Mouse (Mus musculus) midbrain, embryonic 16.5 days (tissue): ENCODE results near the gene Ntrk2. TPM values are rescaled to one million over a fixed set of nuclear protein-coding genes. Genes with fewer than 3 reads are reported as not detected.
A peak's percentile ranks its signal among the peaks of the same experiment; 100 is the strongest.

Source experiments
- ATAC-seq: fragments of 200-750 bp; cut with Nextera tagmentation; 2 replicates; pipeline ENCODE4 v1.8.0; 2017; ENCODE audit warnings: moderate TSS enrichment
- H3K27ac ChIP-seq: fragments of 300-500 bp; sonication (generic); 2 replicates; pipeline ENCODE4 v1.5.1; 2014; ENCODE audit warnings: mild to moderate bottlenecking, low read length, mixed read lengths
- H3K27me3 ChIP-seq: fragments of 300-500 bp; sonication (generic); 2 replicates; pipeline ENCODE4 v1.6.1; 2014; ENCODE audit warnings: low read depth, low read length, mixed read lengths; ENCODE audit not compliant: control insufficient read depth, insufficient read depth
- H3K36me3 ChIP-seq: fragments of 300-500 bp; sonication (generic); 2 replicates; pipeline ENCODE4 v1.6.1; 2014; ENCODE audit warnings: mild to moderate bottlenecking, low read length, moderate library complexity, mixed read lengths; ENCODE audit not compliant: control insufficient read depth, insufficient read depth
- H3K4me1 ChIP-seq: fragments of 300-500 bp; sonication (generic); 2 replicates; pipeline ENCODE4 v1.6.1; 2014; ENCODE audit warnings: mild to moderate bottlenecking, low read length, mixed read lengths; ENCODE audit not compliant: control insufficient read depth, insufficient read depth
- H3K4me2 ChIP-seq: fragments of 300-500 bp; sonication (generic); 2 replicates; pipeline ENCODE4 v1.6.1; 2014; ENCODE audit warnings: mild to moderate bottlenecking, low read length, mixed read lengths
- H3K4me3 ChIP-seq: fragments of 300-500 bp; sonication (generic); 2 replicates; pipeline ENCODE4 v1.5.1; 2014; ENCODE audit warnings: low read depth, mild to moderate bottlenecking, low read length, moderate library complexity, mixed read lengths
- H3K9ac ChIP-seq: fragments of 300-500 bp; sonication (generic); 2 replicates; pipeline ENCODE4 v1.6.1; 2014; ENCODE audit warnings: low read depth, low read length, mixed read lengths
- H3K9me3 ChIP-seq: fragments of 300-500 bp; sonication (generic); replicated peaks from 2 replicates; pipeline ENCODE4 v1.6.1; 2014; ENCODE audit warnings: mild to moderate bottlenecking, low read length, mixed read lengths; ENCODE audit not compliant: control insufficient read depth, poor library complexity, severe bottlenecking
- WGBS: fragments of 180-500 bp; shearing (Covaris S2); extraction: QIAGEN DNeasy Blood & Tissue Kit; methylation state at CpG from one replicate; pipeline ENCODE4 v1.1.7; 2014; 5-methylcytosine and 5-hydroxymethylcytosine counted together
- polyA plus RNA-seq: library from polyadenylated mRNA; unstranded; fragments of >200 nt; fragmentation: Nextera tagmentation; extraction: Ambion mirVana; gene quantifications from 2 replicates; pipeline ENCODE4 v1.2.1, GENCODE M21; 2015

Ntrk2 gene
- polyA plus RNA-seq, 1 experiment from 2014 or later = 137 TPM

DNA sequence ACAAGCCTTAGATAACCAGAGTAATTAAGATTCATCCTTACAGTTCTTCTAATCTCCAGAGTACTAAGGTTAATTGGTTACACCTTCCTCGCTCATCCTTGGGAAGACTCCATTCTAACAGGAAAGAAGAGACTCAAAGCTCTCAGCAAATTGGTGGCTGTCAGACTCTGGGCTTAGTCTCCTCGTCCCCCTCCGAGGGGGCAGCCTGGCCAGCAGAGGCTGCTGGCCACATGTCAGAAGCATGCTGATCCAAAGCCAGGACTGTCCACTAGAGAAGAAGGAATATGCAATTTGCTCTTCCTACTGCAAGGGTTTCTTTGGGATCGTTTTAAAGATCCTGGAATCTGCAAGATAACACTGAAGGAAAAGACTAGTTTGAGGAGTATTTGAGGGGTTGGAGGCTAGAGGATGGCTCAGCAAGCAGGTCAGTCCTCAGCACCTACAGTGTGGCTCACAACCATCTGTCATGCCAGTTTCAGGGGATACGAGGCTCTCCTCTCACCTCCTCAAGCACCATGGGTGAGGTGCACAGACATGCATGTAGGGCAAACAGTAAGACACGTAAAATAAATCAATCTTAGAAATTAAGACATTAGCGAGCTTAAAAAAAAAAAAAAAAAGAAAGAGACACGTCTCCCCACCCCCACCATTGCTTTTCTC is 60.5 kb downstream of the Ntrk2 start:
- H3K27me3 ChIP-seq = no peaks in the 10 kb centered on the region
- no peak overlapping the region for H3K27ac ChIP-seq
- H3K4me1 ChIP-seq = no peaks in the 10 kb centered on the region
- H3K4me3 ChIP-seq = no peak overlapping the region
- H3K9me3 ChIP-seq = no peaks in the 10 kb centered on the region
- no peak for ATAC-seq
- no peak overlapping the region for H3K4me2 ChIP-seq
- WGBS = 90% methylated on average over 8 of the region's 8 CpGs
- H3K9ac ChIP-seq = no peak overlapping the region
- H3K36me3 ChIP-seq = peaks cover 10% of the 10 kb centered on the region

GRCm38 (mm10) chr13:58882468-58882867 is 76.1 kb downstream of the Ntrk2 start:
- no peak overlapping the region for H3K4me2 ChIP-seq
- no peaks in the 10 kb centered on the region for H3K27me3 ChIP-seq
- no peak overlapping the region for H3K9ac ChIP-seq
- WGBS = 78% methylated on average over 3 of the region's 3 CpGs
- H3K4me3 ChIP-seq = no peak overlapping the region
- no peak for ATAC-seq
- H3K27ac ChIP-seq = no peak overlapping the region
- H3K9me3 ChIP-seq = no peaks in the 10 kb centered on the region
- no peaks in the 10 kb centered on the region; the same call in 1 of the 2 replicates for H3K4me1 ChIP-seq
- H3K36me3 ChIP-seq = peaks cover 17% of the 10 kb centered on the region

GRCm38 (mm10) chr13:58882916-58883315 is 76.5 kb downstream of the Ntrk2 start:
- H3K27me3 ChIP-seq = no peaks in the 10 kb centered on the region
- no peaks in the 10 kb centered on the region for H3K9me3 ChIP-seq
- H3K4me1 ChIP-seq = no peaks in the 10 kb centered on the region; the same call in 1 of the 2 replicates
- no peak overlapping the region for H3K27ac ChIP-seq
- no peak overlapping the region for H3K9ac ChIP-seq
- H3K4me3 ChIP-seq = no peak overlapping the region
- WGBS = 92% methylated on average over 5 of the region's 5 CpGs
- ATAC-seq = no peak
- peaks cover 14% of the 10 kb centered on the region for H3K36me3 ChIP-seq
- H3K4me2 ChIP-seq = no peak overlapping the region

DNA sequence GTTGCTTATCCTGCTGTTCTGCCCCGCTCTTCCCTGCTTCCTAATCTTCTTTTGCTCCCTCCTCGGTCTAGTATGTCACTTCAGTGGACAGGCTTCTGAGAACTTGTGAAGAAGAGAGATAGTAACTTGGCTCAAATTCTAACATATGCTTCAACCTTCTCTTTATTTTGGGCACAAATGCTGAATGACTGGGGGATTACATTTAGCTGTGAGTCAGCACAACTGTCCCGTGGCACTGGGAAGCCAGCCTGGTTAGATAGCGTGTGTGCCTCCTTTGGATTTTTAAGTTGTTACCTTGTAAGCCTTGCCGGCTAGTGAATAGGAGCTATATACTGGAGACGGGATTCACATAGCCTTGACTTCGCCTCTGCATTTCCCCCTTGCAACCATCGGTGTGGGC is 79.7 kb downstream of the Ntrk2 start:
- Histone ChIP-seq H3K9me3 (peaks cover 3% of the 10 kb centered on the region; the same call in 1 of the 2 replicates), H3K36me3 (peaks cover 16% of the 10 kb centered on the region; the same call in 1 of the 2 replicates), H3K4me2 (no peak overlapping the region), H3K27ac (no peak overlapping the region), H3K27me3 (no peaks in the 10 kb centered on the region), H3K4me3 (no peak overlapping the region), H3K4me1 (no peaks in the 10 kb centered on the region; the same call in 1 of the 2 replicates), H3K9ac (no peak overlapping the region)
- no peak for ATAC-seq
- WGBS = 65% methylated on average over 8 of the region's 8 CpGs

GRCm38 (mm10) chr13:58896254-58896910 is 90.0 kb downstream of the Ntrk2 start:
- Histone ChIP-seq H3K36me3 (no peaks in the 10 kb centered on the region), H3K9ac (no peak overlapping the region), H3K4me1 (no peaks in the 10 kb centered on the region), H3K4me3 (no peak overlapping the region), H3K4me2 (no peak overlapping the region), H3K27ac (no peak overlapping the region), H3K27me3 (no peaks in the 10 kb centered on the region), H3K9me3 (no peaks in the 10 kb centered on the region)
- 71% methylated on average over 12 of the region's 12 CpGs for WGBS
- ATAC-seq = no peak

- no peaks in the 10 kb centered on the region for H3K27me3 ChIP-seq
- H3K4me1 ChIP-seq = peaks cover 19% of the 10 kb centered on the region
- no peak overlapping the region for H3K4me2 ChIP-seq
- no peak overlapping the region for H3K9ac ChIP-seq
- H3K36me3 ChIP-seq = no peaks in the 10 kb centered on the region
- H3K4me3 ChIP-seq = no peak overlapping the region
- 93% methylated on average over 2 of the region's 2 CpGs for WGBS
- no peak for ATAC-seq
- no peak overlapping the region for H3K27ac ChIP-seq
- no peaks in the 10 kb centered on the region for H3K9me3 ChIP-seq
Measured at GRCm38 (mm10) chr13:58899337-58899736, 93.0 kb downstream of the Ntrk2 start.

DNA sequence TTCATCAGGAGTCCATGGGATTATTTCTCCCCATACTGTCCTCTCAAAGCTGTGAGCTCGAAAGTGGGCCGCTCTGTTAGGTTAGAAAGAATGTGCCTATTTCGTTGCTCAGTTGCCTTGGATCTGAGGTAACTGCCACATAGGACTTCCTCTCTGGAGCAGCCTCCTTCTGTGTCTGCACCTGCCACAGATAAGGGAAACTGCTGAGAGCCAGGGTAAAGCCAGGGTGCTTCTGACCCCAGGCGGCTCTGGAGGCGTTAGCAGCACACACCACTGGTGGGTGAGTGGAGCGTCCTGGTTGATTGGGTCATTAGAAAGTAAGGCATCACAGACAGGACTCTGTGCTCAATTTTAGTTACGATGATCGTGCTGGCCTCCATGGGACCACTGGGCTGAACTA is 95.9 kb downstream of the Ntrk2 start:
- no peak overlapping the region for H3K4me2 ChIP-seq
- H3K4me3 ChIP-seq = no peak overlapping the region
- H3K4me1 ChIP-seq = peaks cover 33% of the 10 kb centered on the region
- ATAC-seq = no peak
- no peaks in the 10 kb centered on the region for H3K27me3 ChIP-seq
- no peak overlapping the region for H3K9ac ChIP-seq
- no peaks in the 10 kb centered on the region for H3K36me3 ChIP-seq
- H3K9me3 ChIP-seq = no peaks in the 10 kb centered on the region
- H3K27ac ChIP-seq = no peak overlapping the region
- WGBS = 71% methylated on average over 8 of the region's 8 CpGs

GRCm38 (mm10) chr13:58904742-58905735 is 98.7 kb downstream of the Ntrk2 start:
- Histone ChIP-seq H3K27ac (peak overlapping the region; percentile 12), H3K27me3 (no peaks in the 10 kb centered on the region), H3K36me3 (no peaks in the 10 kb centered on the region), H3K9ac (no peak overlapping the region), H3K4me2 (no peak overlapping the region), H3K4me3 (no peak overlapping the region), H3K4me1 (peaks cover 33% of the 10 kb centered on the region), H3K9me3 (no peaks in the 10 kb centered on the region)
- WGBS = 30% methylated on average over 13 of the region's 13 CpGs
- ATAC-seq = no peak; the same call in 1 of the 2 replicates
